Mouse (Mus musculus) frontal cortex, postnatal 36 days (tissue): ENCODE results near the gene Hrh2.

Experiments
- DNase-seq, 2 experiments: peaks; one replicate each; pipeline ENCODE4 v3.0.0; 2022; ENCODE audit warnings: low spot score in 2 of 2

Hrh2 gene

DNA sequence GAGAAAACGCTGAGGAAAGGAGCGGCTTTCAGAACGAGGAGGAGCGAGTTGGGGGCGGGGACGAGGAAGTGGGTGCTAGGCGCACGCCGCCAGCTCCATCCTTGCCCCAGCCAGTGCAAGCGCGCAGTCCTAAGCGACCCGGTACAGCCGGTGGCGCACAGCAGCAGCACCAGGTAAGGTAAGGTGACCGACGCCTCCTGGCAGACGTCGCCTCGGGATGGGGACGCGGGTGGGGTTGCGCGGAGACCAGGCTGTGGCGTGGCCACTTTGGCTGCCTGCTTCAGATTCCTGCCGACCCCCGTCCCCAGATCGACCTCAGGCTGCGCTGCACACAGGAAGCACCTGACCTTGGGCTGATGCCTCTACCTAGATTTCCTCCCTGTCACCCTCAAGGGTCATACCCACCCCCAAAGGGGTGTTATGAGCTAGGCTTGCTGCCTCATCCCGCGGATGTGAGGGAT, at the start of gene Hrh2:
TSS of gene Hrh2 (plus strand) at position 109 of the 461 bp plus-strand sequence.
- DNase-seq = peak; percentile 60 to 62

DNA sequence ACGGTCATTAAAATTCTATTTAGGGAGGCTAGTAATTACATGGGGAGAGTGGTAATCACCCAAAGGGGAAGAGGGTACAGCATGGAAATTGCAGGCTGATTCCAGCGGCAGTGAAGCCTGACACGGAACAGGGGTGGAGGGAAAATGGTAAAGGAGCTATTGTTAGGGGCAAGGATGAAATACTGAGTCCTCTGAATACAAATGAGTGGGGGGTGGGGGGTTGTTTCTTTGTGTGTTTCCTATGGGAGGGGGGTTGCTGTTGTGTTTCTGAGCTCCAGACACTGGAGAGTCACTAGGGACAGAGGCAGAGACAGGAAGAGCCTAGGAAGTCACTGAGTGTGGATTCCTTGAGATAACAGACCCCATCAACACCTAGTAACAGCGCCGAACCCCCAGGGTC, 48.1 kb upstream of the Hrh2 start:
- no peak for DNase-seq

DNA sequence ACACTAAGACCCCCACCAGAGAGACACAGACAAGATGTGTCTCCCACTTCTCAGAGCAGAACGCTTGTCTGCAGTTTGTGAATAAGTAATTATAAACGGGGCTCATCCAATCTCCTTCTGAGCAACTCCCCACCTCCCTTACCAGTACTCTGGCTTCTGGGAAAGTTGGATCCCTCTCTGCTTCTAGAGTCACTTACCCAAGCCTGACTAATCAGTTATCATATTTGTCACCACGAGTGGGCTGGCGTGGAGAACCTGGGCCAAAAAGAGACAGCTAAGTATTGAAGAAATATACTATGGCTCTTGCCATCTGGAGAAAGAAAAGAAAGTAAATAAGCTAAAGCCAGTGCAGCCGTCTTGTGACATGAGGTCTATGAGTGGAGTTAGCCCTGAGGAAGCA, 47.3 kb upstream of the Hrh2 start:
- DNase-seq = peak in 1 of 2 experiments; percentile 30

DNA sequence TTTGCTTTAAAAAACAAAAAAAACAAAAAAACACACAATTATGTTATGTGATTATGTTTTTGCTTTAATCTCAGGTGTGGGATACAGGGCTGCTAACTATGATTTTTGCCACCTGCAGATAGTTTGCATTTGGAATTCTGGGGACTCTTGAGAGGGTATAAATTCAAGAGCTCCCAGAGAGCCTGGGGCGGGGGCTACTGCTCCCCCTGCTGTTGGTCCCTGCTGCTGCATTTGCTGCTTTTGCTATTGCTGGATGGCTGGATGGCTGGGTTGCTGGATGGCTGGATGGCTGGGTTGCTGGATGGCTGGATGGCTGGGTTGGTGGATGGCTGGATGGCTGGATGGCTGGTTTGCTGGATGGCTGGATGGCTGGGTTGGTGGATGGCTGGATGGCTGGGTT, 44.6 kb upstream of the Hrh2 start:
- no peak for DNase-seq

DNA sequence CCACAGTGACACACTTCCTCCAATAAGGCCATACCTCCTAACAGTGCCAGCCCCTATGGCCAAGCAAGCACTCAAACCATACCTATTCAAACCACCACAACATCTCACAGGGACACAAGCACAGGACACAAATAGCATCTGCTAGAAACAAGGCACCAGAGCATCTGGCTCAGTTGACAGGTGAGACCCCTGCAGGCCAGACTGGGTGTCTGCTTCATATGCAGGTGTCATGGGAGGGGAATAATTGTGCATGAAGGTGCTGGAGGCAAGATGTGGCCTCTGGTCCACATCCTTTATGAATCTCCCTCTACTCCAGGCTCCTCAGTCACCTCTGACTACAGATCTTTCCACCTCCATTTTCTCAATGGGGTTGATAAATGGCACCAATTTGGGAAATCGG, 39.5 kb upstream of the Hrh2 start:
- DNase-seq = no peak

DNA sequence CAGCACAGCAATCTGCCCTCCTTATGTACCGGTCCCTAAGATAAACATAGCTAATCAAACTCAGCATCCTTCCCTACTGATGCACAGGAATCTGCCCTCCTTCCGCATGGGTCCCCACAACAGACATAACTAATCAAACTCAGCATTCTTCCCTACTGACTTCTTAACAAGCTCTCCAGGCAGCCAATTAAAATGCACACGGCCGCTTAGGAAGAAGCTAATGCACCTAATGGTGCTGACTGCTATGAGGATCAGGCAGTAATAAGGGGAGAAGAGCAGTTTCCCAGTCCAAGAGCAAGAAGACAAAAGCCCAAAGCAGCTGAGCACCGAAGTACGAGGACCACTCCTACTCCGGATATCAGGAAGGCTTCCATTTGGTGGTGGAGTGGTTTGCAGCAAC, 39.0 kb upstream of the Hrh2 start:
- no peak for DNase-seq

DNA sequence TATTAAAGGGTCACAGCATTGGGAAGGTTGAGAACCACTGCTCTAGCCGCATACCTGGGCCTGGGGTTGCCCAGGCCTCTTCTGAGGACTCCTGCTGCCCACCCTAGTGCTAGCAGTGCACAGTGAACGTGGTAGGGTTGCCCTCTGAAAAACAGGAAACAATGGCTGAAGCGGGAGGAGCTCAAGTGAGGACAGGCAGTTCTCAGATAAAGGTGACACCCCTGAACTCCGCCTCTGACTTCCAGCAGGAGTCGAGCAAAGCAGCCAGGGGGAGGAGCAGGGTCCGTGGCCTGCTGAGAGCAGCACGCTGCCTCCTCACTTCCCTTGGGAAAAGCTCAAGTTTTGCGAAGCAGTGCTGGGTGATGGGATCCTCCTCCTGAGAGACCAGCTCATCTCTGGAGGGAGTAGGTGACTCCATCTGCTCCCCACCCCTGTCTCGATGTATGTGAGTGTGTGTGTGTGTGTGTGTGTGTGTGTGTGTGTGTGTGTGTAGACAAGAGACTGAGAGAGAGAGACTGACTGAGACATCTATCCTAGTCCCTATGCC, 38.2 kb upstream of the Hrh2 start:
- DNase-seq = no peak

DNA sequence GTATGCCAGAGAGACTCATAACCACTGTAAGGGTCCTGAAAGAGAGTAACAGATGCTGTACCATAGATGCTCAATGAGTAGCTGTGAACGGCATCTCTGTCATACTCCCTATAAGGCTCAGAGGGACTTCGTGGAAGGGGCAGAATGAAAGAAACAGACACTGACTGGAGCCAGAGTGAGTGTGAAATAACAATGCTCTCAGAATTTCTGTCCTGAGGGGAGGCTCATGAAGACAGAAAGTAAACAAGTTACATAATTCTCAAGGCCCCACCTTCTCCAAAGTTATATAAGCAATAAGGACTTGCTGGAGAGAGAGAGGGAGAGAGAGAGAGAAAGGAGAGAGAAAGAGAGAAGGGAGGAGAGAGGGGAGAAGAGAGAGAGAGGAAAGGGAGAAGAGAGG, 36.1 kb upstream of the Hrh2 start:
- no peak for DNase-seq

DNA sequence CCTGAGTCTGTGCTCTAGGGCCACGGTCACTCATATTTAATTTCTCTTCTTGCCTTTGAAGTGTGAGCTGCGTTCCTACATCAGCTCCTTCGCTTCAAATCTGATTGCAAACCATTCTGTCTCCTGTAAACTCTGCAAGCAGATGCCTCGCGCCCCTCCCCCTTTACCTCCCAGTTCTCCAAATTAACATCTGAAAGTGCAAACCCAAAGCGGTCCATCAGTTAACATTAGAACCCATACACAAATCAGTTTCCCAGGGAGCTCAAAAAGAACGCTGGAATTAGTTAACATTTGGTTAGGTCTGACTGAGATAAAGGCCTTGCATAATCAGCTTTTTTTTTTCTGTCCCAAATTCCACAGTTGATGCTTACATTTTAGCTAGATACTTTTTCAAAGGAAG, 32.7 kb upstream of the Hrh2 start:
- no peak for DNase-seq

DNA sequence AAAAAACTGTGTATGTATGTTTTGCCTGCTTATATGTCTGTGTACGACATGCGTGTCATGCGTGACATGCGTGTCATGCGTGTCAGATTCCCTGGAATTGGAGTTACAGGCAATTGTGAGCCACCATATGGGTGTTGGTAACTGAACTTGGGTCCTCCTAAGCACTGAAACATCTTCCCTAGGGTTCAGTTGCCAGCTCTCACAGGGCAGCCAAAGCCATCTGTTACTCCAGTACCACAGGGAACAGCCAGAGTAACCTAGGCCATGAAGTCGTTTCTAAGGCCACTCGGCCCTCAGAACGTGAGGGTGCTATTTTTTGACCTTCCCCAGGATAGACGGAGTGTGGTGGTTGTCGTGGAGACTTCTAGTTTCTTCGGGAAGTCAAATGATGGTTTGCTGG, 32.2 kb upstream of the Hrh2 start:
- DNase-seq = no peak

DNA sequence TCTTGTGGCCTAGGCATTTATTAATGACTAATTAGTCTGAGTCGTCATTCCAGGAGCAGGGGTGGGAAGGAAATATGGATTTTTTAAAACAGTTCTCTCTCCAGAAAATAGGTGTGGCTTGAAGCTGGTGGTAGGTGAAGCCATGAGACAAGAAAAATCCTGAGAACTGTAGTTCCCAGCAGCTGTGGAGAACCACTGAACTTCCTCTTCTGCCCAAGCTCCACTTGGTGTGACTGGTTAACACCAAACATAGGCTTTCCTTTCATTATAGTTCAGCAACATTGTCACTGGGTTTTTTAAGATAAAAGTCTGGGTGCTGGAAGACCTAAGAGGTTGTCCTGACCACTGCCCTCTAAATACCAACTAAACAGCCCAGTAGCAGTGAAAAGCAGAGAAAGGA, 31.4 kb upstream of the Hrh2 start:
- no peak for DNase-seq

DNA sequence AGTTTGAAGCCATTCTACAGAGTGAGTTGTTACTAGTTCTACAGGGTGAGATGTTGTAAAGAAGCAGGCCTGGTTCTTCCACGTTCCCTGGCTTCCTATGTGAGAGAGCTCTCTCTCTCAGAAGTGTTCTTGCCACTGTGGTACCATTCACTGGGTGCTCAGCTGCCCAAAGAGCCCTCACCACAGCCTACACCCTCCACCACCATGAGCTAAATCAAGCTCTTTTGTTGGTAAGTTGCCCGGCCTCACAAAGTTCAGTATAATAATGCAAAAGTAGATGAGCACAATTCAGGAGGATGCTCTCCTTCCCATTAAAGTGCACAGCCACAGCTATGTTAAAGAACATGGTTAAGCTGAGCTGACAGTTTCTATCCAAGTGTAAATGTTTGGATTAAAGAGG, 30.4 kb upstream of the Hrh2 start:
- no peak for DNase-seq

DNA sequence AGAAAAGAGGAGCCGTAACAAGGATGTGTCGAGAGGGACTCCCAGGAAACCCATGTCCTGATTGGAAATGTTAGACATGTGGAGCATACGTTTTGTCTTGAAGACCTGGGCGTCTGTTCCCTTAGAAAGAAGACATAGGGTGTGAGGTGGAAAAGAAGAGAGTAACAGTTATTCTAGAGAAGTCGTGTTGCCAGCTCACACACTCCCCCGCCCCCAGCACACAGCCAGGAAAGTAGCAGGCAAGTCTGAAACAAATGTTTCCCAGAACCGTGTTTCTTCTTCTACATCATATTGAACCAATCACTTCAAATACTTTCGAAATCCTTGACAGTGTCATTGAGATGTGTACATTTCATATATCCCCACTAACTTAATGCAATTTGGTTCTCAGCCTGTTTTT, 28.6 kb upstream of the Hrh2 start:
- peak in 1 of 2 experiments; percentile 56 for DNase-seq

DNA sequence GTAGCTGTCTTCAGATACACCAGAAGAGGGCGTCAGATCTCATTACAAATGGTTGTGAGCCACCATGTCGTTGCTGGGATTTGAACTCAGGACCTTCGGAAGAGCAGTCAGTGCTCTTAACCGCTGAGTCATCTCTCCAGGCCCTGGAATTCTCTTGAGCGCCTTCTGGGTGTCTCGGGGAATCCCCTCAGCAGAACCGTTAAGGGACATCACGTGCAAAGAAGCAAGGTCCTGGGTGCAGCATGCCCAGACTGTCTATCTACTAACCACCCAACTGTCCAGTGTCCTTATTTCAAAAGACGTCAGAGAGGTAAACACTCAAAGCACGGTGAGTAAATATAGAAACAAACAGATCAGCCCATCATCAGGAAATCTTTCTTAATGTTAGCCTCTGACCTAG, 27.5 kb upstream of the Hrh2 start:
- no peak for DNase-seq

DNA sequence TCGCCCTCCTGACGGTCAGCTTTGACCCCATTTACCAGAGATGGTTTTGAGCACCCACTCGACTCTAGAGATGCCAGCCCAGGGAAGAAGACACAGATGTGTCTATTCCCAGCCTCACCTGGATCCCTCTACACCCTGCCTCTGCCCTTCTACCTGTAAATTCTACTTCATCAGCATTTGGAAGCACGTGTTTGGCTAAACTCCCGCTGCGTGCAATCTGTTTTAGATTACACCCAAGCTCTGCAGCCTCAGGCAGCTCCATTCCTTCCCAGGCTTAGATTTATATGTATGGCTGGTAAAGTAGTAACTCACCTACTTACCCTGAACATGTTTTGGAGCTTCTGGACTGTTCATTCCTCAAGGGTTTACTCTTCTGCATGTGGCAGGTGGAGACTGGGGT, 26.9 kb upstream of the Hrh2 start:
- DNase-seq = no peak

DNA sequence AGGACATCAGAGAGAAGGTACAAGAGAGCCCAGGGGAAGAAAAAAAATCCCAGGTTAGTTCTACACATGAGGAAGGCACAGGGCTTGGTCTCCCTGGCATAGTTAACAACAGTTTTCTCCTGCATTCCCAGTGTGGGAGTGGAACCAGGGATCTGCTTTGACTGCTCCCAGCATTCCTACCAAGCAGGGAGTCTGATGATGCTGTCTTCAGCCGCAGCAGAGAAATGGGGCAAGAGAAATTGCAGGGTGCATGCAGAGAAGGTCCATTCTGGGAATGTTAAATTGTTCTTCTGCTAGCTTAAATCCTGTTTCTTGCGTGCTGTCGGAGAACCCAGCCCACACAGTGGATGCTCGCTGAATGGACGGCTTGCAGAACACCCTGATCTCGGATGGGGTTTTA, 26.2 kb upstream of the Hrh2 start:
- no peak for DNase-seq

DNA sequence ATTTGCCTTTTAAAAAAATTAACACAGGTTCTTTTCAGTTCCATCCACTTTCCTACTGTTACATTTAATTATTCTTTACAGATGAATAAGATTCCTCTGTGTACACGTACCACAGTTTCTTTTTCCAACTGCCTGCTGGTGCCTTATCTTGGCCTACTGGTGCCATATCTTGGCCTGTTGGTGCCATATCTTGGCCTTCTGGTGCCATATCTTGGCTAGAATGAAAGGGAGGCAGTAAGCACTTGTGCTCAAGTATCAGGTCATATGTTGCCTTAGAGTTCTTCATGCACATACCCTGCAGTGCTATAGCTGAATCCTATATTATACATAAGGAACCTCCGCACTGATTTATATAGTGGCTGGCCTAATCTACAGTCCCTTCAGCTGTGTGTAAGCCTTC, 24.9 kb upstream of the Hrh2 start:
- DNase-seq = no peak

DNA sequence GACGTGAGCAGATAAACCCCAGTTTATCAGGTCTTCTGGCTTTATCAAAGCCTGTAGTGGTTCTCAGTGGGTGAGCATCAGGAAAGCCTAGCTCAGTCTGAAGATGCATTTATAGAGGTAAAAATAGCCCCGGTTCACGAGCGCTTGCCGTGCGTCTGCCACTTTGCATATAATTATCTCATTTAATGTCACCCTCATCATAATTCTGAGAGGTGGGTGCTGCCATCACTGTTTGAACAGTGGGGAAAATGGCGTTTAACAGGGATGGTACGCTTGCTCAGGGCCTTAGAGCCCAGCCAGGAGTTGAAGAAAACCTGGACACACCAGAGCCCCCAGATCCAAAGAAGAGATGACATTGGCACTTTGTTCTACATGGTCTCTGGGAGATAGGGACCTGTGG, 23.3 kb upstream of the Hrh2 start:
- DNase-seq = no peak

DNA sequence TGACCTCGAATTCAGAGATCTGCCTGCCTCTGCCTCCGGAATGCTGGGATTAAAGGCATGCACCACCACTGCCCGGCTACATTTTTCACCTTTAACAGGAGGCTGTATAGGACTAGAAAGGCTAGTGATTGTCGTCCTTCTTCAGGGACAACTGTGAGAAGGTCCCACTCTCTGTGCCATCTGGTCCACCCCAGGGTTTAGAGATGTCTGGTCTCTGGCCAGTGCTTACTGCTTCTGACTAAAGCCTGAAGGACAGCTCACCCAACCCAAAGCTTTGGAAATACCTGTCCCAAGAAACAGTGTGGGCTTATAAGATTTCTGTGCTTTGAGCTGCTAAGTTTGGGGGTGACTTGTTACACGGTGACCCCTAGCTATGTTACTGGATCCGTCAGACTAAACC, 21.6 kb upstream of the Hrh2 start:
- DNase-seq = no peak

DNA sequence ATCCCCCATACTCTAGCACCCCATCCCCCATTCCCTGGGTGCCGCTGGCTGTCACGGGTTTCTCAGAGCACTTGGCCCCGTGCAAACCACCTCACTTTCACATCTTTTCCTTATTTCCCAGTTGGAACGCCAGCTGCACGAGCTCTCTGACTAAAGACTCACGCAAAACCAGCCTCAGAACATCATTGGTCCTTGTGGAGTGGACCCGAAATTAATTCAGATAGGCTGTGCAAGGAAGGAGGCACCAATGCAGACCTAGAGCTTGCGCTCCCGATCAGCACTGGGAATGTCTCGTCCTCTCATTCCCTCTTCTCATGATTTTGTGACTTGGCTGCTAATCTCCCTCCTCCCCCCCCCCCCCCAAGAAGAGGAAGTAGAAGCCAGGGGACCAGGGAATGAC, 20.6 kb upstream of the Hrh2 start:
- no peak for DNase-seq

DNA sequence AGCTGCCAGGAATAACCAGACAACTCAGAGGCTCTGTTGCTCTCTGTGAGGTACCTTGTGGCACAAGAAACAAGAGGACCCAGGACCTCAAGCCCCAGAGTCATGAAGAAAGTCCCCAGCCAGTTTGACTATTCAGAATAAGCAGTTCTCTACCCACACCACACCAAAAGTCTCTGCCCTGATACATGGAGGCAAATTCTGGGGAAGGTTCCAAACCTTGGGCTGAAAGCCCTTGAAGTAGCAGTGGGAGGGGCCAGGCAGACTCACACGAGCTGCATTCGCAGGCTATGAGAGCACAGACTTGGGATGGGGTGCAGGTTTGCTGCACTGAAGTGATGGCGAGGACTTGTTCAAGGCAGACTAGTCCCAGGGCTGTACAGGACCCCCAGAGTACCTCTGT, 20.2 kb upstream of the Hrh2 start:
- no peak for DNase-seq

DNA sequence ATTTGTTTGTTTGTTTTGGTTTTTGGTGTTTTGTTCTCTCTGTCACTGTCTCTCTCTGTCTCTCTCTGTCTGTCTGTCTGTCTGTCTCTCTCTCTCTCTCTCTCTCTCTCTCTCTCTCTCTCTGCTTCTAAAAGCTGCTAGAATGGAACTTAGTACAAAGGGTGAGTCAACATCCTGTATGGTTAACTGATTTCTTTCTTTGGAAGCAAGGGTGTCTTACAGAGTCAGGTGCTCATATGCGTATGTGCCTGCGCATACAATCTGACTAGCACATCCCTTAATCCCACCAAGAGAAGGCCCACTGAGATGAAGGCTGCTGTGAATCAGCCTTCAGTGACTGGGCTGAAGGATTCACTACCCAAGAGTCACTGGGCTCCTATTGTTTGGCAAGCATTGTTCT, 18.0 kb upstream of the Hrh2 start:
- no peak for DNase-seq

DNA sequence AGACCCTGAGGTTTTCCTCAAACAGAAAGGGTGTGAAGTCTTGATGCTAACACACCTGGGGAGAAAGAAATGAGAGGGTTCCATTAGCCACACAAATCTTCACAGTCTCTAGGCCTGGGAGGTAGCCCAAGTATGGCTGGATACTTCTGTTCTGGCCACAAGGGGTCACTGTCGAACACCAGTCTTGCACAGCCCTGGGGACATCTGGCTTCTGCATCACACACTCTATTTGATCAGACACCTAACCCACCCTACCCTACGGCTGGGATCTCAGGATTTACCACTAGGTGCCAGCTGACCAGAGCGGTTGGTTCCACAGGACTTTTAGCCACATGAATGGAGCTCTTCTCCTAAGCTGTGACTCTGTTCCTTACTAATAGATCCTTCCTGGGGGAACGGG, 17.2 kb upstream of the Hrh2 start:
- DNase-seq = no peak

DNA sequence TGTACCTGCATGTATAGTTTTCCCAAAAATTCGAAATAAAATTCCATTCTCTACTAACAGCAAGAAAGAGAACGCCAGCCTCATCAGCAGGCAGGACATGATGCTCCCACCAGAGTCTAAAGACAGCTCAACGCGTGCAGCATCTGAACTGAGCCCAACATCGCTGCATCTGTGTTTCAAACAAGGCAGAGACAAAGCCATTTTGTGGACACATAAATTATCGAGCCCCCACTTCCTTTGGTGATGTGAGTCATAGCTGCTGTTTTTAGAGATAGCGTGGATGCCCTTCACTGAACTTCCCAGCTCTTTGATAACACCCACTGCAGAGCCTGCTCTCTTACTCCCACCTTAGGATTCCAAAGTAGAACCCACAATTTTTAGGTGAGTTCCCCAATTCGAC, 16.5 kb upstream of the Hrh2 start:
- peak; percentile 23 to 43 for DNase-seq
